Mouse (Mus musculus): ENCODE data around the gene Map3k20. TPM values are rescaled to one million over a fixed set of nuclear protein-coding genes. Genes with fewer than 3 reads are reported as not detected.

The Map3k20 gene
- polyA plus RNA-seq (2014; fragmentation: Nextera tagmentation; extraction: Ambion mirVana) = 22.3 and 23.8 TPM in 2 replicates

GRCm38 (mm10) chr2:72285256-72285887 lies at the start of gene Map3k20:
Gene Map3k20 (plus strand): TSS chr2:72285637.
- Histone ChIP-seq H3K4me2 (ENCODE audit: low read length) (peak within 1 kb of the TSS; percentile 68), H3K4me3 (ENCODE audit: low read depth, low read length) (peak within 1 kb of the TSS; percentile 73), H3K9me3 (ENCODE audit: control insufficient read depth, low read length) (no peaks in the 10 kb centered on the region), H3K27me3 (replicated peaks; ENCODE audit: control insufficient read depth, insufficient read depth, low read length) (no peaks in the 10 kb centered on the region), H3K36me3 (ENCODE audit: control insufficient read depth, insufficient read depth, low read length) (no peaks in the 10 kb centered on the region), H3K4me1 (replicated peaks; ENCODE audit: control insufficient read depth, insufficient read depth, low read length) (peaks cover 13% of the 10 kb centered on the region), H3K27ac (ENCODE audit: low read depth) (peak within 1 kb of the TSS; percentile 60), H3K9ac (ENCODE audit: low read length) (peak within 1 kb of the TSS; percentile 90)
- WGBS = 2% methylated on average over 50 of the region's 50 CpGs
- ATAC-seq (replicated peaks; ENCODE audit: low FRiP score, low TSS enrichment, low read depth) (peak; percentile 90), DNase-seq (ENCODE audit: low spot score) (peak; percentile 85)

GRCm38 (mm10) chr2:72238421-72238820 lies 47.0 kb upstream of the Map3k20 start:
- Histone ChIP-seq H3K4me1 (replicated peaks; ENCODE audit: control insufficient read depth, insufficient read depth, low read length) (peaks cover 15% of the 10 kb centered on the region; the same call in 1 of the 2 replicates), H3K27ac (ENCODE audit: low read depth) (no peak overlapping the region), H3K4me2 (ENCODE audit: low read length) (no peak overlapping the region), H3K27me3 (replicated peaks; ENCODE audit: control insufficient read depth, insufficient read depth, low read length) (no peaks in the 10 kb centered on the region), H3K4me3 (ENCODE audit: low read depth, low read length) (no peak overlapping the region), H3K36me3 (ENCODE audit: control insufficient read depth, insufficient read depth, low read length) (no peaks in the 10 kb centered on the region), H3K9me3 (ENCODE audit: control insufficient read depth, low read length) (no peaks in the 10 kb centered on the region), H3K9ac (ENCODE audit: low read length) (no peak overlapping the region)
- ATAC-seq (replicated peaks; ENCODE audit: low FRiP score, low TSS enrichment, low read depth) (no peak), DNase-seq (ENCODE audit: low spot score) (peak; percentile 32)
- 87% methylated on average over 2 of the region's 2 CpGs for WGBS

GRCm38 (mm10) chr2:72238925-72239324 lies 46.5 kb upstream of the Map3k20 start:
- ATAC-seq (replicated peaks; ENCODE audit: low FRiP score, low TSS enrichment, low read depth) = no peak
- 77% methylated on average over 11 of the region's 11 CpGs for whole genome bisulfite sequencing
- H3K4me2 ChIP-seq (ENCODE audit: low read length) = no peak overlapping the region
- H3K9ac ChIP-seq (ENCODE audit: low read length) = no peak overlapping the region
- H3K27me3 ChIP-seq (replicated peaks; ENCODE audit: control insufficient read depth, insufficient read depth, low read length) = no peaks in the 10 kb centered on the region
- H3K4me1 ChIP-seq (replicated peaks; ENCODE audit: control insufficient read depth, insufficient read depth, low read length) = peaks cover 16% of the 10 kb centered on the region; the same call in 1 of the 2 replicates
- H3K27ac ChIP-seq (ENCODE audit: low read depth) = no peak overlapping the region
- H3K36me3 ChIP-seq (ENCODE audit: control insufficient read depth, insufficient read depth, low read length) = no peaks in the 10 kb centered on the region
- H3K4me3 ChIP-seq (ENCODE audit: low read depth, low read length) = no peak overlapping the region
- no peaks in the 10 kb centered on the region for H3K9me3 ChIP-seq (ENCODE audit: control insufficient read depth, low read length)
- DNase-seq (ENCODE audit: low spot score) = no peak

GRCm38 (mm10) chr2:72239456-72239855 lies 46.0 kb upstream of the Map3k20 start:
- peaks cover 16% of the 10 kb centered on the region; the same call in 1 of the 2 replicates for H3K4me1 ChIP-seq (replicated peaks; ENCODE audit: control insufficient read depth, insufficient read depth, low read length)
- no peak overlapping the region for H3K4me2 ChIP-seq (ENCODE audit: low read length)
- no peaks in the 10 kb centered on the region for H3K27me3 ChIP-seq (replicated peaks; ENCODE audit: control insufficient read depth, insufficient read depth, low read length)
- no peaks in the 10 kb centered on the region for H3K36me3 ChIP-seq (ENCODE audit: control insufficient read depth, insufficient read depth, low read length)
- no peak overlapping the region for H3K27ac ChIP-seq (ENCODE audit: low read depth)
- H3K9ac ChIP-seq (ENCODE audit: low read length) = no peak overlapping the region
- H3K4me3 ChIP-seq (ENCODE audit: low read depth, low read length) = no peak overlapping the region
- WGBS = 80% methylated on average over 8 of the region's 8 CpGs
- ATAC-seq (replicated peaks; ENCODE audit: low FRiP score, low TSS enrichment, low read depth) (no peak), DNase-seq (ENCODE audit: low spot score) (no peak)
- H3K9me3 ChIP-seq (ENCODE audit: control insufficient read depth, low read length) = no peaks in the 10 kb centered on the region

- DNase-seq (ENCODE audit: low spot score) (no peak), ATAC-seq (replicated peaks; ENCODE audit: low FRiP score, low TSS enrichment, low read depth) (no peak)
- Histone ChIP-seq H3K27me3 (replicated peaks; ENCODE audit: control insufficient read depth, insufficient read depth, low read length) (no peaks in the 10 kb centered on the region), H3K4me2 (ENCODE audit: low read length) (no peak overlapping the region), H3K4me3 (ENCODE audit: low read depth, low read length) (no peak overlapping the region), H3K4me1 (replicated peaks; ENCODE audit: control insufficient read depth, insufficient read depth, low read length) (peaks cover 16% of the 10 kb centered on the region; the same call in 1 of the 2 replicates), H3K9ac (ENCODE audit: low read length) (no peak overlapping the region), H3K27ac (ENCODE audit: low read depth) (no peak overlapping the region), H3K9me3 (ENCODE audit: control insufficient read depth, low read length) (no peaks in the 10 kb centered on the region), H3K36me3 (ENCODE audit: control insufficient read depth, insufficient read depth, low read length) (no peaks in the 10 kb centered on the region)
- WGBS = 47% methylated on average over 7 of the region's 7 CpGs
Measured at GRCm38 (mm10) chr2:72239993-72240392, 45.4 kb upstream of the Map3k20 start.

GRCm38 (mm10) chr2:72240691-72241090 lies 44.7 kb upstream of the Map3k20 start:
- WGBS = 80% methylated on average over 7 of the region's 7 CpGs
- H3K27ac ChIP-seq (ENCODE audit: low read depth) = no peak overlapping the region
- ATAC-seq (replicated peaks; ENCODE audit: low FRiP score, low TSS enrichment, low read depth) = no peak
- no peaks in the 10 kb centered on the region for H3K36me3 ChIP-seq (ENCODE audit: control insufficient read depth, insufficient read depth, low read length)
- H3K9me3 ChIP-seq (ENCODE audit: control insufficient read depth, low read length) = no peaks in the 10 kb centered on the region
- H3K4me3 ChIP-seq (ENCODE audit: low read depth, low read length) = no peak overlapping the region
- no peak for DNase-seq (ENCODE audit: low spot score)
- no peak overlapping the region for H3K4me2 ChIP-seq (ENCODE audit: low read length)
- no peaks in the 10 kb centered on the region for H3K27me3 ChIP-seq (replicated peaks; ENCODE audit: control insufficient read depth, insufficient read depth, low read length)
- H3K4me1 ChIP-seq (replicated peaks; ENCODE audit: control insufficient read depth, insufficient read depth, low read length) = 0 out of 2 replicates have a peak, but pooled peaks cover 11% of the 10 kb centered on the region
- no peak overlapping the region for H3K9ac ChIP-seq (ENCODE audit: low read length)

GRCm38 (mm10) chr2:72241714-72242472 lies 43.5 kb upstream of the Map3k20 start:
- no peak for DNase-seq (ENCODE audit: low spot score)
- ATAC-seq (replicated peaks; ENCODE audit: low FRiP score, low TSS enrichment, low read depth) = no peak
- Histone ChIP-seq H3K27ac (ENCODE audit: low read depth) (no peak overlapping the region), H3K9me3 (ENCODE audit: control insufficient read depth, low read length) (no peaks in the 10 kb centered on the region), H3K4me2 (ENCODE audit: low read length) (peak overlapping the region; percentile 22; the same call in 1 of the 2 replicates), H3K27me3 (replicated peaks; ENCODE audit: control insufficient read depth, insufficient read depth, low read length) (no peaks in the 10 kb centered on the region), H3K36me3 (ENCODE audit: control insufficient read depth, insufficient read depth, low read length) (no peaks in the 10 kb centered on the region), H3K4me1 (replicated peaks; ENCODE audit: control insufficient read depth, insufficient read depth, low read length) (0 out of 2 replicates have a peak, but pooled peaks cover 11% of the 10 kb centered on the region), H3K9ac (ENCODE audit: low read length) (no peak overlapping the region), H3K4me3 (ENCODE audit: low read depth, low read length) (peak overlapping the region; percentile 20; the same call in 1 of the 2 replicates)
- 48% methylated on average over 14 of the region's 14 CpGs for WGBS

GRCm38 (mm10) chr2:72242910-72243675 lies 42.3 kb upstream of the Map3k20 start:
- DNase-seq (ENCODE audit: low spot score) (no peak), ATAC-seq (replicated peaks; ENCODE audit: low FRiP score, low TSS enrichment, low read depth) (no peak)
- no peaks in the 10 kb centered on the region for H3K9me3 ChIP-seq (ENCODE audit: control insufficient read depth, low read length)
- H3K4me3 ChIP-seq (ENCODE audit: low read depth, low read length) = no peak overlapping the region
- 0 out of 2 replicates have a peak, but pooled peaks cover 11% of the 10 kb centered on the region for H3K4me1 ChIP-seq (replicated peaks; ENCODE audit: control insufficient read depth, insufficient read depth, low read length)
- H3K9ac ChIP-seq (ENCODE audit: low read length) = no peak overlapping the region
- H3K27ac ChIP-seq (ENCODE audit: low read depth) = no peak overlapping the region
- no peak overlapping the region for H3K4me2 ChIP-seq (ENCODE audit: low read length)
- no peaks in the 10 kb centered on the region for H3K27me3 ChIP-seq (replicated peaks; ENCODE audit: control insufficient read depth, insufficient read depth, low read length)
- WGBS = 53% methylated on average over 12 of the region's 12 CpGs
- H3K36me3 ChIP-seq (ENCODE audit: control insufficient read depth, insufficient read depth, low read length) = no peaks in the 10 kb centered on the region
